Mouse (Mus musculus): ENCODE measurements around the gene Dnmt3a. TPM values are rescaled to one million over a fixed set of nuclear protein-coding genes. Genes with fewer than 3 reads are reported as not detected.

The Dnmt3a gene
- total RNA-seq, 4 experiments from 2014 or later = 74.0 to 91.8 (median 80.6) TPM

GRCm38 (mm10) chr12:3911831-3912348 is 106.1 kb downstream of the Dnmt3a start:
- no peak for DNase-seq (ENCODE audit: low spot score in 2 of 2)

GRCm38 (mm10) chr12:3915852-3916251 is 110.0 kb downstream of the Dnmt3a start:
- no peak for DNase-seq (ENCODE audit: low spot score in 2 of 2)

DNA sequence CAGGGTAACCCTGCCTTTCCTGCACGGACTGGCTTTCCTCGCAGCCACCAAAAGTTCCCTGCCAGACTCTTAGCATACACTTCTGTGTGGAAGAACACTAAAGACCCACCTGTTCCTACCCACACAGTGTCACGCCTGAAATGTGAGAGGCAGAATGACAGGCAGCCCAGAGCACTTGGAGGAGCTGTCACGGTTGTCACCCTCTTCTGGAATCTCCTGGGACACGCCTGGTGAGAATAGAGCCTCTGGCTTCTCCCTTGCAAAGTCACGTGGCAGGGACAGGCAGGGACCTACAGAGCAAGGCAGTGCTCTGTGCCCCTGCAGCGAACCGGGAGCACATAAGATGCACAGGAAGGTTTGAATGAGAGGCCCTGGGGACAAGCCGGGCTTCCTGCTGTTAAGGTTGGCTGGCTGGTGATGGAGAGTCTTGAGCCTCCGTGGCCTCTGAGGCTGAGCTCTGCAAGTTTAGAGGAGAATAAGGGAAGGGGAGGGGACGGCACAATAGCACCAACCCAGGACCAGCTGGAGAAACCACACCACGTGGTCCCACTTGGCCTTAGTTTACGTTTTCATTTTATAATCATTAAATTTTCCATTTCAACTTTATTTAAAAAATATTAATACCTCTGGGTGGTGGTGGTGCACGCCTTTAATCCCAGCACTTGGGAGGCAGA is 112.0 kb downstream of the Dnmt3a start:
- DNase-seq (ENCODE audit: low spot score in 2 of 2) = no peak

- DNase-seq (ENCODE audit: low spot score in 2 of 2) = no peak
Observed at GRCm38 (mm10) chr12:3918577-3918976, 112.8 kb downstream of the Dnmt3a start.

GRCm38 (mm10) chr12:3919423-3919822 is 113.6 kb downstream of the Dnmt3a start:
- DNase-seq (ENCODE audit: low spot score in 2 of 2) = no peak

DNA sequence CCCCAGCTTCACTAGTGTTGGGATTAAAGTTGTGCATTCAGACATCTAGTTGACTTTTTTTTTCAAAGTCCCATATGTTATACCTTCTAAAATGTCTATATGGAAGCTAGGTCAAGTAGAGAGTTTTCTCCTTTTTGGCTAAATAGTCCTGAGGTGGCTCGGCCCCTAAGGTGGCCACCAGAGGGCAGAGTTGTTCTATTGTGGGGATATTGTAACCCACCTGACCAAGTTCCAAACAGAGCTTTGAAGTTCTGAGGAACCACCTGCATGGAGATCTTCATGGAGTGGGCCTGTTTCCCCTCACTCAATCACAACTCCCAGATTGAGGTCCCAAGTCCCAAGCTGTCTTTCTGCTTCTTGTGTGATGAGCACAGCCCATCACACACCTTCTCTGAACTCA is 120.3 kb downstream of the Dnmt3a start:
- DNase-seq (ENCODE audit: low spot score in 2 of 2) = peak in 1 of 2 experiments; percentile 65

- peak in 1 of 2 experiments; percentile 51 for DNase-seq (ENCODE audit: low spot score in 2 of 2)
Observed at GRCm38 (mm10) chr12:3928841-3929240, 123.0 kb downstream of the Dnmt3a start.

- peak; percentile 57 to 74 for DNase-seq (ENCODE audit: low spot score in 2 of 2)
Observed at GRCm38 (mm10) chr12:3930090-3930865, 124.5 kb downstream of the Dnmt3a start.

DNA sequence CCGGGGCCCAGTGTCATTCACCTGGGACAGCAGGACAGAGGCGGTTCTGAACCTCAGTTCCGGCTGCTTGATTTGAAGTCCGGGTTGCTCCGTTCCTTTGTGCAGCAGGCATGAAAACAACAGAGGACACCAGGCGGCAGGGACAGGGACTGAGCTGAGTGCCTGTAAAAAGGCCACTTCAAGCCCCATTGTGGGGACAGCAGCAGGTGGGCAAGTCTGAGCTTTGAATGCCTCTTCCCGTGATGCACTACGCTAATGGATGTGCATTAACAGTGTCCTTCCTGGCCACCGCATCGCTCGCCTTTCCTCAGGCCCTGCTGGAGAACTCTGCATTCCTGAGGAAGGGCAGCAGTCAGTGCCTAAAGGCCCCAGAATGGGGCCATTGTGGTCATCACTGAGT is 136.2 kb downstream of the Dnmt3a start:
- no peak for DNase-seq (ENCODE audit: low spot score in 2 of 2)

GRCm38 (mm10) chr12:3944454-3945073 is 138.8 kb downstream of the Dnmt3a start:
- no peak for DNase-seq (ENCODE audit: low spot score in 2 of 2)

DNA sequence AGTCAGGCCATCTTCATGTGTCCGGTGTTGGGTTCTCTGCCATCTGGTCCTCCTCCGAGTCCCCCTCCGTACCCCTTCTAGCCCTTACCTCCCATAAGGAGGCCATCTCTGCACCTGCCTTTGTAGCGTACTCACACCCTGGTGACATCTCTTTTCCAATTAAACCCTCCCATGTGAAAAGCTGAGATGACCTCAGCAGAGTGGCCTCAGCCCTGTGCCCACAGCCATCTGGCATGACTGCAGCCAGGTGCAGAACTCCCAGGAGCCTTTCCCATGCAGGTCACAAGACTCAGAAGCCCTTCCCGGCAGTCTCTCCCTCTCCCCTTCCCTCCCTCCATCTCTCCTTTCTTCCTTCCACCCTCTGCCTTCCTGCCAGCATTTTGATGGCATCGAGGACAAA is 141.7 kb downstream of the Dnmt3a start:
- no peak for DNase-seq (ENCODE audit: low spot score in 2 of 2)

- DNase-seq (ENCODE audit: low spot score in 2 of 2) = no peak
Observed at GRCm38 (mm10) chr12:3954651-3955050, 148.8 kb downstream of the Dnmt3a start, which contains the start of gene Pomc. Gene Pomc, plus strand, starts transcription at chr12:3954951.

DNA sequence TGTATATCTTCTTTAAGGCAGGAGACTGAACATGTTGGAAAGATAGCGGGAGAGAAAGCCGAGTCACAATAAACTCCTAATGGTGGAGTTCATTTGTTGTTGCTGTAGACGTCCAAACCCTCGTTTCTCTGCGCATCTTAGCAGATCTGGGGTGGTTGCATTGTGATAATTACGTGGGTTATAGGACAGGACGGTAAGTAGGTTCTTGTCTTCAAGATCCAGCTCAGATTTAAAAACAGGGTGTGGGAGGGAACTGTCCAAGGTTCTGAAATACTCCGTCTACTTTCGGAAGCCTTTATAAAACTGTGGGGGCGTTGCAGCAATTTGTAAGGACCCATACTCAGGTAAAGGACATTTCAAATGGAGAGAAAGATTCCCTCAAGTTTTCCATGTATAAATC is 149.6 kb downstream of the Dnmt3a start:
- no peak for DNase-seq (ENCODE audit: low spot score in 2 of 2)

DNA sequence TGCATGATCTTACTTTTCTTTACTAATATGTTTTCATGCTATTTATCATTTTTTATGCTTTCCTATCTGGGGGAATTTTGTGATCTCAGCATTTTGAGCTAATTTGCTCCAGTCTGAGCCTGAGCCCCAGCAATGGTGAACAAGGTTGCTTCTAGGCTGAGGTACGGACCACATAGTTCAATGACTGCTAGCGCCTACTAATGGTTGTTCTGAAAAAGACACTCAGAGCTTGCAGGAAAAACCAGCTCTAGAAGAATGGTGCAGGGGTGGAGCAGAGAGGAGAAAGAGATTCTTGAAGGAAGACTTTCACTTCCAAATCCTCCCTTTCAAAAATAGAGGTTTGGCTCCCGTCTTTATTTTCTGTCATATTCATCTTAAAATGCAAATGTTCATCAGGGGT is 150.5 kb downstream of the Dnmt3a start:
- no peak for DNase-seq (ENCODE audit: low spot score in 2 of 2)

DNA sequence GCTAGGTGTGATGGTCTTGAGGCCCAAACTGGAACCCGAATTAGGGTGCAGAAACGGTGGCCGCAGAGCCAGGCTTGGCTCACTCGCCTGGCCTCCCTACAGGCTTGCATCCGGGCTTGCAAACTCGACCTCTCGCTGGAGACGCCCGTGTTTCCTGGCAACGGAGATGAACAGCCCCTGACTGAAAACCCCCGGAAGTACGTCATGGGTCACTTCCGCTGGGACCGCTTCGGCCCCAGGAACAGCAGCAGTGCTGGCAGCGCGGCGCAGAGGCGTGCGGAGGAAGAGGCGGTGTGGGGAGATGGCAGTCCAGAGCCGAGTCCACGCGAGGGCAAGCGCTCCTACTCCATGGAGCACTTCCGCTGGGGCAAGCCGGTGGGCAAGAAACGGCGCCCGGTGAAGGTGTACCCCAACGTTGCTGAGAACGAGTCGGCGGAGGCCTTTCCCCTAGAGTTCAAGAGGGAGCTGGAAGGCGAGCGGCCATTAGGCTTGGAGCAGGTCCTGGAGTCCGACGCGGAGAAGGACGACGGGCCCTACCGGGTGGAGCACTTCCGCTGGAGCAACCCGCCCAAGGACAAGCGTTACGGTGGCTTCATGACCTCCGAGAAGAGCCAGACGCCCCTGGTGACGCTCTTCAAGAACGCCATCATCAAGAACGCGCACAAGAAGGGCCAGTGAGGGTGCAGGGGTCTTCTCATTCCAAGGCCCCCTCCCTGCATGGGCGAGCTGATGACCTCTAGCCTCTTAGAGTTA is 154.2 kb downstream of the Dnmt3a start:
- peak; percentile 84 to 89 for DNase-seq (ENCODE audit: low spot score in 2 of 2)

GRCm38 (mm10) chr12:3960553-3960952 is 154.7 kb downstream of the Dnmt3a start:
- DNase-seq (ENCODE audit: low spot score in 2 of 2) = no peak

Other genes starting within 250 kb of the Dnmt3a start
- gene Dtnb, start 233.6 kb upstream of the Dnmt3a start, total RNA-seq (2022) = 100 to 1,000 TPM; 109 to 123 (median 113) TPM
- gene Pomc, start 148.9 kb downstream of the Dnmt3a start, total RNA-seq (2022) = 1 to 10 TPM; 2.0 to 3.0 (median 2.8) TPM
- 100 to 1,000 TPM; 109 to 118 (median 115) TPM for gene Efr3b, start 232.9 kb downstream of the Dnmt3a start, total RNA-seq (2022)

Data from layer of hippocampus, adult 8-10 months (tissue).